Mouse (Mus musculus) gastrocnemius, adult 8-10 months (tissue): ENCODE results near the gene Zfp664. TPM values are rescaled to one million over a fixed set of nuclear protein-coding genes. Genes with fewer than 3 reads are reported as not detected.
A peak's percentile ranks its signal among the peaks of the same experiment; 100 is the strongest.

ENCODE experiments used
- DNase-seq, 2 experiments: peaks; one replicate each; pipeline ENCODE4 v3.0.0; 2022; ENCODE audit warnings: low spot score in 2 of 2
- total RNA-seq, 4 experiments: library from RNA; stranded (reverse); gene quantifications; 2 replicates each; pipeline ENCODE4 v1.2.4; 2022

Gene Zfp664
- total RNA-seq, 4 experiments from 2014 or later: 14.6 to 19.9 (median 16.3) TPM

- no peak for DNase-seq
These were observed 60.2 kb downstream of the Zfp664 start for GRCm38 (mm10) chr5:124922356-124923352.

- DNase-seq: no peak
These were observed 67.0 kb downstream of the Zfp664 start for GRCm38 (mm10) chr5:124929425-124930054.

- no peak for DNase-seq
These were observed 67.6 kb downstream of the Zfp664 start for GRCm38 (mm10) chr5:124930055-124930439.

GRCm38 (mm10) chr5:124930603-124931002 is 68.1 kb downstream of the Zfp664 start:
- no peak for DNase-seq

GRCm38 (mm10) chr5:124931076-124931475 is 68.6 kb downstream of the Zfp664 start:
- DNase-seq: no peak

- DNase-seq: no peak
These were observed 72.1 kb downstream of the Zfp664 start for GRCm38 (mm10) chr5:124934558-124934957.

- no peak for DNase-seq
These were observed 80.8 kb downstream of the Zfp664 start for GRCm38 (mm10) chr5:124943181-124943792.

GRCm38 (mm10) chr5:124943793-124944383 is 81.4 kb downstream of the Zfp664 start:
- DNase-seq: peak in 1 of 2 experiments; percentile 21

GRCm38 (mm10) chr5:124944384-124944783 is 81.9 kb downstream of the Zfp664 start:
- no peak for DNase-seq

- DNase-seq: no peak
These were observed 82.6 kb downstream of the Zfp664 start for GRCm38 (mm10) chr5:124945046-124945445.

GRCm38 (mm10) chr5:124950623-124951278 is 88.3 kb downstream of the Zfp664 start:
- DNase-seq: no peak

GRCm38 (mm10) chr5:124951333-124951732 is 88.8 kb downstream of the Zfp664 start:
- DNase-seq: no peak

Other genes starting within 250 kb of the Zfp664 start
- 10 to 100 TPM; 29.1 to 38.6 (median 32.5) TPM for gene Atp6v0a2, start 234.1 kb upstream of the Zfp664 start, total RNA-seq
- under 1 TPM in 3 of 4 experiments, not detected in 1; 0.02 to 0.05 (median 0.02) TPM for gene Dnah10, start 137.6 kb upstream of the Zfp664 start, total RNA-seq
- gene Ccdc92, start 267 bp upstream of the Zfp664 start, total RNA-seq: under 1 TPM; 0.24 to 0.51 (median 0.42) TPM
- under 1 TPM in 1 of 4 experiments, not detected in 3; 0.19 TPM for gene Rflna, start 140.5 kb downstream of the Zfp664 start, total RNA-seq